Mouse (Mus musculus) embryonic fibroblast, embryonic 13.5 days (primary cell): Measurements from ENCODE around the gene Myt1l. TPM values are rescaled to one million over a fixed set of nuclear protein-coding genes. Genes with fewer than 3 reads are reported as not detected.

ENCODE experiments used
- H3K27ac ChIP-seq: 2 replicates; pipeline ENCODE4 v1.5.1; 2012; ENCODE audit warnings: low read length, control low read depth, inconsistent platforms; ENCODE audit not compliant: insufficient read depth
- H3K4me1 ChIP-seq: 2 replicates; pipeline ENCODE4 v1.6.1; 2011; ENCODE audit warnings: low read length; ENCODE audit not compliant: control insufficient read depth, insufficient read depth
- H3K4me3 ChIP-seq: 2 replicates; pipeline ENCODE4 v1.5.1; 2011; ENCODE audit warnings: mild to moderate bottlenecking, control low read depth, low read length; ENCODE audit not compliant: insufficient read depth
- CTCF ChIP-seq: IDR thresholded peaks from 2 replicates; pipeline ENCODE4 v1.5.1; 2011; ENCODE audit warnings: mild to moderate bottlenecking, control low read depth, low read length, moderate library complexity, borderline replicate concordance; ENCODE audit not compliant: insufficient read depth
- POLR2A ChIP-seq: IDR thresholded peaks from 2 replicates; pipeline ENCODE4 v1.6.1; 2011; ENCODE audit warnings: low read depth, mild to moderate bottlenecking, control low read depth, low read length, moderate library complexity
- polyA plus RNA-seq: library from polyadenylated mRNA; stranded (reverse); fragments of >200 nt; gene quantifications from 2 replicates; pipeline ENCODE4 v1.2.4, GENCODE M21; 2011; ENCODE audit warnings: low read depth; ENCODE audit not compliant: missing spikeins, insufficient read length

The Myt1l gene
- polyA plus RNA-seq, 1 experiment = not detected

- H3K4me1 ChIP-seq = no peaks in the 10 kb centered on the region
- TF ChIP-seq POLR2A = no peak
- TF ChIP-seq CTCF = no peak
- H3K4me3 ChIP-seq = no peak overlapping the region
- H3K27ac ChIP-seq = no peak overlapping the region
These were observed 232.4 kb downstream of the Myt1l start for GRCm38 (mm10) chr12:29760611-29761010.

GRCm38 (mm10) chr12:29766158-29766557, 238.0 kb downstream of the Myt1l start:
- Histone ChIP-seq H3K4me3 (no peak overlapping the region), H3K27ac (no peak overlapping the region), H3K4me1 (no peaks in the 10 kb centered on the region)
- TF ChIP-seq CTCF (no peak), POLR2A (no peak)

GRCm38 (mm10) chr12:29771791-29772190, 243.6 kb downstream of the Myt1l start:
- TF ChIP-seq POLR2A (no peak), CTCF (no peak)
- H3K4me1 ChIP-seq = no peaks in the 10 kb centered on the region
- no peak overlapping the region for H3K4me3 ChIP-seq
- H3K27ac ChIP-seq = no peak overlapping the region

- H3K4me3 ChIP-seq = no peak overlapping the region
- no peaks in the 10 kb centered on the region for H3K4me1 ChIP-seq
- TF ChIP-seq POLR2A (no peak), CTCF (no peak)
- no peak overlapping the region for H3K27ac ChIP-seq
These were observed 244.2 kb downstream of the Myt1l start for GRCm38 (mm10) chr12:29772401-29772800.

- Histone ChIP-seq H3K27ac (no peak overlapping the region), H3K4me3 (no peak overlapping the region), H3K4me1 (no peaks in the 10 kb centered on the region)
- TF ChIP-seq POLR2A (no peak), CTCF (no peak)
These were observed 250.7 kb downstream of the Myt1l start for GRCm38 (mm10) chr12:29778901-29779300.

GRCm38 (mm10) chr12:29789319-29790050, 261.3 kb downstream of the Myt1l start:
- Histone ChIP-seq H3K27ac (no peak overlapping the region), H3K4me1 (no peaks in the 10 kb centered on the region), H3K4me3 (no peak overlapping the region)
- TF ChIP-seq POLR2A (no peak), CTCF (no peak)

- no peak overlapping the region for H3K4me3 ChIP-seq
- no peak overlapping the region for H3K27ac ChIP-seq
- H3K4me1 ChIP-seq = no peaks in the 10 kb centered on the region
- TF ChIP-seq POLR2A (no peak), CTCF (no peak)
These were observed 261.8 kb downstream of the Myt1l start for GRCm38 (mm10) chr12:29790051-29790386.

GRCm38 (mm10) chr12:29792998-29793397, 264.8 kb downstream of the Myt1l start:
- TF ChIP-seq POLR2A (no peak), CTCF (no peak)
- H3K27ac ChIP-seq = no peak overlapping the region
- H3K4me1 ChIP-seq = no peaks in the 10 kb centered on the region
- H3K4me3 ChIP-seq = no peak overlapping the region

- Histone ChIP-seq H3K27ac (no peak overlapping the region), H3K4me3 (no peak overlapping the region)
- TF ChIP-seq POLR2A = no peak
- TF ChIP-seq CTCF = no peak
These were observed 267.0 kb downstream of the Myt1l start for GRCm38 (mm10) chr12:29795107-29795673.

GRCm38 (mm10) chr12:29798595-29799391, 270.6 kb downstream of the Myt1l start:
- no peak for TF ChIP-seq POLR2A
- no peak for TF ChIP-seq CTCF
- H3K27ac ChIP-seq = no peak overlapping the region
- no peaks in the 10 kb centered on the region for H3K4me1 ChIP-seq
- no peak overlapping the region for H3K4me3 ChIP-seq

More at GRCm38 (mm10) chr12:29795107-29795673, 267.0 kb downstream of the Myt1l start:
- no peaks in the 10 kb centered on the region for H3K4me1 ChIP-seq
